Mouse (Mus musculus) layer of hippocampus, adult 11-12 months (tissue): ENCODE results near the gene Gm12117.
A peak's percentile ranks its signal among the peaks of the same experiment; 100 is the strongest.

ENCODE experiments used
- DNase-seq: peaks from one replicate; pipeline ENCODE4 v3.0.0; 2022; ENCODE audit warnings: low spot score

The Gm12117 gene

DNA sequence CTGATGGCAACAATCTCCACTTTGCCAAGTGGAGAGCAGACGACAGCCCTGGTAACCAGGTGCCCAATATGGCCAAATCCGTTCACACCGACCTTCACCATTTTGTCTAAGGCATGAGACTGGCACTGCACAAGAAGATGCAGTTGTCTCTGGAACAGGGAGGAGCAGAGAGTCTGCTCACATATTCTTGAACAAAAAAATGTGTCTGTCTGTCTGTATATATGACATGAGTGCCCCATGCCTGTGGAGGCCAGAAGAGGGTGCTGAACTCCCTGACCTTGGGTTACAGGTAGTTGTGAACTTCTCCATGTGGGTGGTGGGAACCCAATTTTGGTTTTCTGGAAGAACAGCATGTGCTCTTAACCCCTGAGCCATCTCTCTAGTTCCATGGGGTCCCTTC is at the start of gene Gm12117:
TSS of gene Gm12117 (minus strand) at position 101 of the 400 bp plus-strand sequence.
- DNase-seq = no peak

DNA sequence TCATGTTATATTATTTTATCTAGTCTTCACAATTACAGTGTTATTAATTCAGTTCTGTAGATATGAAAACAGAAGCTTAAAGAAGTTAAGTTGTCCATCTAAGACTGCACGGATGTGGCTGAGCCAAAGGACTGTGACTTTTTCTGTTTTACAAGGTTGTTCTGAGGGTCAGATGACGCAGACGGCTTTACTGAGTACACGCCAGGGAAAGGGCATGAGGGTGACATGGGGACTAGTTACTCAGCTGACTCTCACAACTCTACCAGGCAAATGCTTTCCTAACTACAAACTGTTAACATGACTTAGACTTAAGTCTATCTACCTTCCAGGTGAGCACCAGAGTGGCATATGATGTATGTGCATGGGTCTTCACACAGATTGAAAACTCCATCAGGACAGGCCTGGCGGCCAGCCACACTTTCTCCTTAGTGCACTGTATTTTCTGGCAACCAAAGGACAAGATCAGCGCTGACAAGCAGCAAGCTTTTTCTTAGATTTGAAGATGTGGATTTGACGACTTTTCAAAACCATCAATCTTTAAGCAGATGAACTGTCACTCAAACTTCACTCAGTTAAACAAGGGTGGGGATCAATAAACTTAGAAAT is 42.6 kb upstream of the Gm12117 start:
- no peak for DNase-seq

DNA sequence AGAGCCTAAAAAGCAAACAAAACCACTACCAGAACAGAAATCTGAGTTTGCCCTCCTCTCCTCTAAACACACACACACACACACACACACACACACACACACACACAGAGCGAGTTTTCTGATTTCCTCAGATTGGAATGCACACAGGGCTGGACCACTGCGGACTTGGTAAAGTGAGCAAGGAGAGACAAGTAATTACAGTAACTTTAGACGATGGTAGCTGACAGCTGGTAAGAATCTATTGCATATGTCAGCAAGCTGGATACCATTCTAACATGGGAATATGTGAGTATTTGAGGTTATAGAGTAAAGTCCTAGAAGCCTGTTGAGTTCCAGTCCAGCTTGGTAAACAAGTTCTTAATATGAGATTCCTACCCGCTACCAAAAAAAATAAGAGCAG is 33.0 kb upstream of the Gm12117 start:
- DNase-seq = no peak

DNA sequence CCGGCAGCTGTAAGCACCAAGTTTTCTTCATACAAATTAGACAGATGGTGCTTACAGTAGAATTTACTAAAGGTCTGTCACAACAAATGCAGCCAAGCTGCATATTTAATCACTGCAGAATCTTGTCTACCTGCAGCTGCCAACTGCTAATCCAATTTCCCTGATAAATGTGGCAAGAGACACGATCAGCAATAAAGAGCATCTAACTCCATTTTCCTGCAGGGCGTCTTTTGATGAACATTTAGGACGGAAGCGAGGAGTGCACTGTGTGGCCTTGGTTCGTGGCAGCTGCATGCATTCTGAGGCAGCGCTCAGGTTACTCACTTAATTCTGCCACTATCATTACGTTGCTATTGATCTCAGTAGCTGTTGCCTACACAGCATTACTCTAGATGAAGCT is 24.3 kb upstream of the Gm12117 start:
- no peak for DNase-seq

DNA sequence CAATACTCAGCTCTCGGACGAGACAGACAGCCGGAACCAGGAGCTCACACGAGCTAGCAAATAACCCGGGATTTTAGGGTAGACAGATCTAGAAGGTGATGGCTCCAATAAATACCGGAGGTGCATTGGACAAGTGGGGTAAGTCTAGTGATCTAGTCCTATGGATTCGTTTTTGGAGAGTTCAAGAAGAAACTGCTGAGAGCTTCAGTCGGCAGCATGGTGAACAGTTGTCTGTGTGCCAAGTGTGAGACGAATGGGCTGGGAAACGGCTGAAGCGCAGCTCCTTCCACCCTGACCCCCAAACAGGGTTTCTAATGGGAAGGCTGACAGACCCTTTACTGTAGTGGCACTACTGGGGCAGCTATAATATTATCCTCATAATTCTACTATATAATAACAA is 22.8 kb upstream of the Gm12117 start:
- no peak for DNase-seq

DNA sequence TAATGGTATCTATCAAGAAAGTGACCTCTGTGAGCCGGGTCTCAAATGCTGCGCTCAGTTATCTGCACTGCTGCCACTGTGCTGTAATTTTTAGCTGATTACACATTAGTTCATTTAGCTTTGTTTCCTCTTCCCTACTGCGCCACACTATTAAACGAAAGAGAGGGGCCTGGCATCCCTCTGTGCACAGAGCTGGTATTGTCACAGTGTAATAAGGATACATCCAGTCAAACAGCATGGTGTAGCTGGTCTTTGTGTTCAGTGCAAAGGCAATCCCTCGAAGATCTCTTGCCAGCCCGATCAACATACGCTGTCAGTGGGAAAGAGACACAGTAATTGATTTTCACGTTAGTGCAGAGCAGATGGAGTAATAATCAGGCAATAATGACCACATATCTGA is 20.6 kb upstream of the Gm12117 start:
- no peak for DNase-seq

DNA sequence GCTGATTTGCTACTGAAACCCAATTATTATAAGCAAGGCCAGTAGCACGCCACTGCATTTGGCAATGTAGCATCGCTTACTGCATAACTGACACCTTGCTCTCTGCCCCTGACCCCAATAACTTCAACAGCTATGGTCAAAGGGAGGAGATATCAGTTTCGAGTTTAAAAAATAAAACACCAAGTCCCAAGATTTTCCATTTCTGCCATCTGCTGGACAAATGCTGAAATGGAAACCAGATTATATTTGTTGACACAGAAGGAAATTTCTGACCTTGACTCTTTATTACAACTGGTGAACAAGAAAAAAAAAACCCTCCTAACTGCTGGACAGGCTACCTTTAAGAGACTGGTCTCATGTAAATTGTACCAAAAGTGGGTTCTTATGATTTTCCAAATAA is 18.9 kb upstream of the Gm12117 start:
- DNase-seq = peak; percentile 21

DNA sequence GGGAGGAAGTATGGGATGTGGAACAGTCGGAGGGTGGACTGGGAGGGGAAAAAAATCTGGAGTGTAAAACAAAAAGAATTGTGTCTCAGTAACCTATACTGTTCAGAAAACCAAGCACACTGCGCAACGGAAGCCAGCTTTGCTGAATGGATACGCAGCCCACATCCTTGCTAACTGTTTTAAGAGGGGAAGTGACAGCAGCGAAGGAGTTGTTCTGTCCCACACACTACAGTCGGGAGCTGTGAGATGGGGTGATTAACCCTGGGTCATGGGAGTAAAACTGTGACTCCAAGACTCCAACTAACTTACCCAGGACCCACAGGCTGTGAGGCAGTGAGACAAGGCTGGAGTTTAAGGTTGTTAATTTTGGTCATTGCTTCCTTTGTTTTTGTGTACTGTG is 17.5 kb upstream of the Gm12117 start:
- DNase-seq = no peak

DNA sequence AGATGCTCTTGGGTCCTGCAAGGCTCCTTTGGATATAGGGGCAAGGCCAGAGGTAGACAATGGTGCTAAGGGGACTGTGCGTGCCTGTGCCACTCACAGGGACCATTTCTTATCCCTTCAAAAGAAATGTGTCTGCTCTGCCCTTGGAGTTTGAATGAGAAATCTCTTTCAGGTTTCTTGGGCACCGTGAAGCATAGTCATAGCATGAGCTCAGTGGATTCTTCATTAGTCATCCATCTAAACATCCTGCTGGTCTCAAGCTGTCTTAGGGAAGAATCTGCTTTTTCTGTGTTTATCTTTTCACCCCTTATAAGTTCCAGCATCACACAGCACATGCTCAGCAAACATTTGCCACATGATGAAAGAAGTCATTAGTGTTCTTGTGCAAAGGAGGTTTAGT is 2.0 kb upstream of the Gm12117 start:
- no peak for DNase-seq

DNA sequence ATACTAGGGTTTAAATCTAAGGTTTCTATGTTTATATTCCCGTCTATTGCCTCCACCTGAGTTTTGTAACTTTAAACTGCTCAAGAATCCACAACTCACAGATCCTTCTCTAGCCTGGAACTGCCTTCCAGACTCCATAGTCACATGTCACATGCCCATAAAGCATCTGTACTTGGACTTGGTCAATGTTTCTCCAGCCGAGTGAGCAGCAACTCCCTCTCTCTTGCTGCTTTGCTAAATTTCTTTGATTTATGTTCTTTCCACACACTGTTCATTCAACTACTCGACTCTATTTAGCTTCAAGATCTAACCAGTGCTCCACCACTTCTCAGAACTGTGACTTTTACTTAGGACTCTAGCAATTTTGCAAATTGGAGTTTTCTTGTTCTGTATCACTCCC is 1.7 kb downstream of the Gm12117 start:
- DNase-seq = no peak

DNA sequence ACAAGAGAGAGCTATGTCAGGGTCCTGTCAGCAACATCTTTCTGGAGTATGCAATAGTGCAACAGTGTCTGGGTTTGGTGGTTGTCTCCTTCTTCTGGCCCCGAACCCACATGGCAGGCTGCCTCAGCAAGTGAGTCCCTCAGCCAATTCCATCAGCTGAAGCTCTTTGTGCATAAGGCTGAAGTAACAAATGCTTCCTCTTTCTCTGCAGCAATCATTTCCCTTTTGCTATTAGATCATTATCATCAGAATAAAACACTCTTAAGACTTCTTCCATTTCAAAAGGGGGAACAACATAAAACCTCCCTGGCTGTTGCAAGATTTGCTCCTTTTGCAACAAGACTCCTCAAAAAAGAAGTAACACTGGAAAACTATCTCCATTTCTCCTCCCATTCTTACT is 2.2 kb downstream of the Gm12117 start:
- DNase-seq = no peak

DNA sequence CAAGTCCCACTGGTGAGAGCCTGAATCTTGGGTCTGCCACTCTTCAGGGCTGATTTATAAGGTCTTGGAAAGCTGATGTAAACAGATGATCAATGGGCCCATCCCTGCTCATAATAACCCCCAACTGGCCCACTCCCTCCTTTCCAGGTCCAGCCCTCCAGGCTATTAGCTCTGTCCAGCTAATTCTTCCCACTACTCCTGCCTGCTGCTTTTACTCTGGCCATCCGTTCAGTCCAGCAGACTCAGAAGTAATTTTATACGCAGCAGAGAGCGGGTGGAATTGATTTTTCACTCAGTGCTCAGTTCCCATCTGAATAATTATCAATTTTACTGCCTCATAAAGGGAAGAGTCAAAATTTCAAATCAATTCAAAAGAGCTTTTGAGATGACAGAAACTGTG is 36.2 kb downstream of the Gm12117 start:
- DNase-seq = no peak

DNA sequence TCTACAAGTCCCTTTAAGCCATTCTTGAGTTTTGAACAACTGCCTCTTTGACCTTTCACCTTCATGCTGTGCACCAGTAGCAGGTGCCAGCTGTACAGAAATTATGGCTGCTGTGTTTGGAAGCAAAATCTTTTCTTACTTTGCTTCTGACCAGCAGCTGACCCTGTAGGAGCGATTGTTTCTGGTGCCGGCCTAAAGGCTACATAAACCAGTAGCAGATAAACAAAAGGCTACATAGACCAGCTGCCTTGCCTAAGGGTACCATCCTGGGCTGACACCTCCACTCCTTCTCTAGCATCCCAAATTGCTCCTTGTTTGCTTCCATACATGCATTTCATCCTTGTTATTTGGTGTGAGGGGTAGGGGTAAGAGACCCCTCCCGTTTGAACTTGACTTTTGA is 42.4 kb downstream of the Gm12117 start:
- no peak for DNase-seq

DNA sequence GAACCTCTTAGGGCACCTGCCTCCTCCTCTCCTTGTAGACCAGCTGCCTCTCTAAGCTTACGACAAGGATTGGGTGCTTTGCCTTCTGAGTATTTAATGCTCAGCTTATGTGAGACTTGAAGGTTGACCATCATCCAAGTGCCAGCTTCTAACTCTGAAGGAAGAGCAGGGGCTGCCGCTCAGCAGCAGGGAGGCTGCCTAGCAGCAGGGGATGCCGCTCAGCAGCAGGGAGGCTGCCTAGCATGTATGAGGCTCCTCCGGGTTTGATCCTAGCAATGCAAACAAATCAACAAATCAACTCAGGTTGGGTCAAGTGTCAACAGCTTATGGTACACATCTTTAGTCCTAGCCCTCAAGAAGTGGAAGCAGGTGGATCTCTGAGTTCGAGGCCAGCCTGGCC is 44.5 kb downstream of the Gm12117 start:
- DNase-seq = no peak

DNA sequence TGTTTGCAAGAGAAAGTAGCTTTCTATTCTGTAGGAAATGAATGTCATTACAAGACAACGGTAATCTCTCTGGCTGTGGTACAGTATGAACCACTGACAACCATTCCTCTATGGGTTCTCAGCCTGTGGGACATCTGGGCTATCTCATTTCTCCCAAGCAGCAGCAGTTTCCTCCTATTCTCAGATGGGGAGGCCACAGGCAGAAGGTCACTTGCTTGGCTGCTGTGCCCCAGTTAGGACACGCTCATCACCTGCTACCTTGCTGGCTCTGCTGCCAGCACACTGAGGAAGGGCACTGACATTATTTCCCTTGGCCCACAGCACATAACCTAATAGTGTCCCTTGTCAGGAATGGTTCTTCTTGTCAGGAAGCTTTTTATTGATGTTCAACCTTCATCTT is 48.4 kb downstream of the Gm12117 start:
- DNase-seq = no peak

DNA sequence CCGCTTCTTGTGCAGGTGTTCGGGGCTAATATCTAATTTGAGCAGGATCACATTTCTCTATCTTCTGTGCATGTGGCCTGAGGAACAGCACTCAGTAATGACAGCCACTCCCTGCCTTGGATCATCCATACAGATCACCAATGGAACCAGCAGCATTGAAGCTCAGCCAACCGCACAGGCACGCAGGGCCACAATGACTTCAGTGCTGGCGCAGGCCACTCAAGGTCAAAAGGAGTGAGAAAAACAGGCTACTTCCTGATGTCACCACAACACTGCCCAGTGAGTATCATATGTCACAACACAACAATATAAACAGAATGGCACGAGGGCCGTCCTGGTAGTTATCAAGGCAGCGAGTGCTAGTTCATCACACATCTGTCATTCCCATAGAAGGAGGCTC is 50.0 kb downstream of the Gm12117 start:
- DNase-seq = no peak
